Mouse (Mus musculus) gastrocnemius, adult 2 months (tissue): Measurements from ENCODE around the gene C2cd4d. TPM values are rescaled to one million over a fixed set of nuclear protein-coding genes. Genes with fewer than 3 reads are reported as not detected.

Source experiments
- DNase-seq: peaks from one replicate; pipeline ENCODE4 v3.0.0; 2022
- H3K27ac ChIP-seq: fragments of 200-600 bp; 2 replicates; pipeline ENCODE4 v1.8.1; 2022; ENCODE audit warnings: mild to moderate bottlenecking
- H3K4me3 ChIP-seq: fragments of 200-600 bp; 2 replicates; pipeline ENCODE4 v1.8.1; 2022; ENCODE audit warnings: mild to moderate bottlenecking, moderate library complexity
- CTCF ChIP-seq: fragments of 200-600 bp; IDR thresholded peaks from 2 replicates; pipeline ENCODE4 v1.8.1; 2022; ENCODE audit warnings: antibody characterized with exemption, mild to moderate bottlenecking, moderate library complexity
- intact Hi-C: fragments of 180-260 bp; cut with DNase I; formaldehyde crosslinking; loops from one replicate; pipeline ENCODE4 v1.15.1; 2025
- long read RNA-seq, 2 experiments: library from polyadenylated mRNA; stranded (forward); transcript quantifications; one replicate each; pipeline ENCODE4 v2.0.0; 2021
- total RNA-seq, 2 experiments: library from RNA; stranded (reverse); gene quantifications; 2 replicates each; pipeline ENCODE4 v1.2.3; 2021

Gene C2cd4d
- not detected for total RNA-seq
- long read RNA-seq, experiment 1, partial matches to known transcripts: 1 of 1 reads
- long read RNA-seq, experiment 1, other reads (novel, unspliced or antisense): 0 of 1 reads
- long read RNA-seq, experiment 2, partial matches to known transcripts: 1 of 1 reads
- long read RNA-seq, experiment 2, other reads (novel, unspliced or antisense): 0 of 1 reads

DNA sequence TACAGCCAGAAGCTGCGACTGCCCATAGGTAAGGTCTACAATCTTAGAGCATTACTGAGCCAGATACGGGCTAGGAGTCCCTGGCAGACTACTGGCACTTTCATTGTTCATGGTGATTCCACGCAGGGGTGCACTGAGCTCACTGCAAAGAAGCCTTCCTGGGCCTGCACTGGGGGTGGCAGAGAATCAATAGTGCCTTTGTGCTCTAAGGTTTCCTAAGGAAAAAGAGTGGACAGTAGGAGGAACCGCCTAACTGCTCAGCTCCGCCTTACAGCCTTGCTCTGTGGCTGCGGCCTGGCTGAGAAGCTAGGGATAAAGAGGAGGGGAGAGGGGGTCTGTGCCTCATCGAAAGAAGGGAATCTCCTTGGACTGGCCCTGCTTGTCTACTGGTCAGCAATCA lies at the start of gene C2cd4d:
Gene C2cd4d, plus strand, starts transcription at position 301 of the 400 bp plus-strand sequence.
- TF ChIP-seq CTCF: no peak
- intact Hi-C loops: loop anchor here (10.0 kb wide), 2 partner anchors 303 to 543 kb away; no protein-coding TSS in a partner anchor
- no peak for DNase-seq
- H3K27ac ChIP-seq: no peak within 1 kb of the TSS; the same call in 1 of the 2 replicates
- peak within 1 kb of the TSS; percentile 78 for H3K4me3 ChIP-seq

DNA sequence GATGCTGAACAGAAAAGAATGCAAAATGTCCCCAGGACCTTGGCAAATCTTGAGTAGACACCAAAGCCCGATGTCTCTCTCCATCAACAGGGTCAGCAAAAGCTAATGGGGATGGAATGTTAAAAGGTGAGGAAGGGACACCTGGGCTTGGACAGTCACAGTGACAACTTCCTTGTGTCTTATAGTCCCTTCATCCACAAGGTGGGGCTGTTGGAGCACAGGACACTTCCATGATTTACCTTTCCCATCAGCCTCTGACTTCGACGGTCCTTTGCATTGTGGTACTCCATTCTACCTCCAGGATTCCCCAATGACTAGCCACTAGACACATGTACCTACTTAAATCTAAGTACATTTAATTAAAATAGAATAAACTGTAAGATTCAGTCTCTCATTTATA lies 33.6 kb upstream of the C2cd4d start:
- TF ChIP-seq CTCF: peak; percentile 47
- intact Hi-C loops: no loop called here
- DNase-seq: no peak
- Histone ChIP-seq H3K4me3 (no peak overlapping the region), H3K27ac (no peak overlapping the region)

GRCm38 (mm10) chr3:94334442-94334841 lies 27.8 kb upstream of the C2cd4d start:
- intact Hi-C loops: no loop called here
- H3K27ac ChIP-seq: no peak overlapping the region
- TF ChIP-seq CTCF: no peak
- no peak overlapping the region for H3K4me3 ChIP-seq
- no peak for DNase-seq

- no peak overlapping the region for H3K27ac ChIP-seq
- no peak for TF ChIP-seq CTCF
- intact Hi-C loops: no loop called here
- no peak for DNase-seq
- H3K4me3 ChIP-seq: no peak overlapping the region
Measured at GRCm38 (mm10) chr3:94338522-94338921, 23.7 kb upstream of the C2cd4d start.

GRCm38 (mm10) chr3:94341959-94342422 lies 20.2 kb upstream of the C2cd4d start, which contains the start of gene Them5:
TSS of gene Them5 (plus strand) at chr3:94342099.
- Histone ChIP-seq H3K4me3 (no peak within 1 kb of the TSS), H3K27ac (no peak within 1 kb of the TSS)
- no peak for TF ChIP-seq CTCF
- no peak for DNase-seq
- intact Hi-C loops: no loop called here

- intact Hi-C loops: no loop called here
- no peak overlapping the region for H3K4me3 ChIP-seq
- H3K27ac ChIP-seq: no peak overlapping the region
- no peak for TF ChIP-seq CTCF
- no peak for DNase-seq
Measured at GRCm38 (mm10) chr3:94342552-94342951, 19.7 kb upstream of the C2cd4d start.

- no peak for TF ChIP-seq CTCF
- no peak overlapping the region for H3K4me3 ChIP-seq
- H3K27ac ChIP-seq: no peak overlapping the region
- intact Hi-C loops: no loop called here
- DNase-seq: no peak
Measured at GRCm38 (mm10) chr3:94344182-94344581, 18.1 kb upstream of the C2cd4d start.

DNA sequence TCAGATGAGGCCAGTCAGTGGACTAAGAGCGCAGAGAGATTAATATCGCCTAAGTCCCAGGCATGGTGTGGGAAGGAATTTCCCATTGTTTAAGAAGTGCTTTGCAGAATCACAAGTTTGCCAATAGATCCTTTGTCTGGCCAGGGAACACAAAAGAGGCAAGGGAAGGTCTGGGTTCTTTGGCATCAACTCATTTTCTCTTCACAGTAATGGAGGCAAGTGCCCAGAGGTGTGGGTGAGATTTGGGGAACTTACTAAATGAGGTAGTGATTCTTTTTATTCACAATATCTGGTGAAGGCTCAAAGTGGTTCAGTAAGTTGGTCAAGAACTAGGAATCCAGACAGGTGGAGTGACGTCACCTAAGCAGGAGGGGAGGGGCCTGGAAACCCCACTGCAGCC lies 17.3 kb upstream of the C2cd4d start:
- TF ChIP-seq CTCF: no peak
- Histone ChIP-seq H3K4me3 (no peak overlapping the region), H3K27ac (no peak overlapping the region)
- DNase-seq: no peak
- intact Hi-C loops: no loop called here

- H3K4me3 ChIP-seq: no peak overlapping the region
- no peak for DNase-seq
- intact Hi-C loops: no loop called here
- H3K27ac ChIP-seq: no peak overlapping the region
- no peak for TF ChIP-seq CTCF
Measured at GRCm38 (mm10) chr3:94348146-94348545, 14.1 kb upstream of the C2cd4d start.

DNA sequence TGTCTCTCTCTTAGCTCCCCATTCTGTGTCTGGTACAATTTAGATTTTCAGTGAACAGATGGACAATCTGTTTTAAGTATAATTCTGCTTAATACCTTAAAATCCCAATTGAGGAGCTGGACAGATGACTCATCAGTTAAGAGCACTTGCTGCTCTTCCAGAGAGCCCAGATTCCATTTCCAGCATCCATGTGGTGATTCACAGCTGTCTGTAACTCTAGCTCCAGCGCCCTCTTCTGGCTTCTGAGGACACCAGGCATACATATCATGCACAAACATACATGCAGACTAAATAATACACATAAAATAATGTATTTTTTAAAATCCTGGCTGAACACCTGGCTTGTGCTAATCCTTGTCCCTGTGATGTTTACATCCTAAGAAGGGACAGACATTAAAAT lies 1.4 kb upstream of the C2cd4d start:
- Histone ChIP-seq H3K4me3 (no peak overlapping the region), H3K27ac (no peak overlapping the region)
- intact Hi-C loops: loop anchor here (10.0 kb wide), 2 partner anchors 304 to 544 kb away; no protein-coding TSS in a partner anchor
- peak; percentile 26 for DNase-seq
- TF ChIP-seq CTCF: peak; percentile 53

GRCm38 (mm10) chr3:94363291-94364153 lies 1.3 kb downstream of the C2cd4d start:
- Histone ChIP-seq H3K27ac (peak overlapping the region; percentile 76), H3K4me3 (peak overlapping the region; percentile 78)
- intact Hi-C loops: loop anchor here (10.0 kb wide), 2 partner anchors 301 to 541 kb away; no protein-coding TSS in a partner anchor
- peak; percentile 78 for DNase-seq
- TF ChIP-seq CTCF: no peak

DNA sequence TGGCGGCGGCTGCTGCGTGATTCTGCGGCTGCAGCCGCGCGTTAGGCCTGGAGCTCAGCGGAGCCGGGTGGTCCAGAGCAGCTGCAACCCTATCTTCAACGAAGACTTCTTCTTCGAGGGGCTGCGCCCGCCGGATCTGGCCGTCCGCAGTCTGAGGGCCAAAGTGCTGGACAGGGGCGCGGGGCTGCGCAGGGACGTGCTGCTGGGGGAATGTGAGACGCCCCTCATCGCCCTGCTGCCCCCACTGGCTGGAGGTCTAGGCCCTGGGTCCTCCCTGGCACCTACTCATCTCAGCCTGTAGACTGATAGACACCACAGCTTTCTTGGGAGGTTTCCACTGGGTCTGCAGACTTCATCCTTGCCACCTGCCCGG lies 1.9 kb downstream of the C2cd4d start:
- Histone ChIP-seq H3K27ac (peak overlapping the region; percentile 76), H3K4me3 (peak overlapping the region; percentile 78)
- TF ChIP-seq CTCF: no peak
- DNase-seq: no peak
- intact Hi-C loops: loop anchor here (10.0 kb wide), 2 partner anchors 301 to 541 kb away; no protein-coding TSS in a partner anchor

- no peak overlapping the region for H3K27ac ChIP-seq
- intact Hi-C loops: loop anchor here (2.0 to 10.0 kb wide), 5 partner anchors 91 to 538 kb away; no protein-coding TSS in a partner anchor
- peak; percentile 74 for TF ChIP-seq CTCF
- H3K4me3 ChIP-seq: no peak overlapping the region
- peak; percentile 71 for DNase-seq
Measured at GRCm38 (mm10) chr3:94366761-94367160, 4.5 kb downstream of the C2cd4d start.
